Mouse (Mus musculus) left cerebral cortex, adult 2 months (tissue): ENCODE results near the gene Anapc15-ps. TPM values are rescaled to one million over a fixed set of nuclear protein-coding genes. Genes with fewer than 3 reads are reported as not detected.
"Not testable (repeated sequence)": the region's sequence is repeated elsewhere in the genome, so short reads cannot be mapped to it uniquely, and the experiment has no call there.

Experiments
- DNase-seq, 2 experiments: peaks; one replicate each; pipeline ENCODE4 v3.0.0; 2021 to 2022; ENCODE audit warnings: low spot score in 2 of 2, mixed read lengths in 1 of 2; ENCODE audit errors: extremely low spot score in 1 of 2
- H3K27ac ChIP-seq: fragments of 200-600 bp; 2 replicates; pipeline ENCODE4 v1.8.1; 2022
- H3K4me3 ChIP-seq: fragments of 200-600 bp; 2 replicates; pipeline ENCODE4 v1.8.1; 2022
- CTCF ChIP-seq: fragments of 200-600 bp; IDR thresholded peaks from 2 replicates; pipeline ENCODE4 v1.8.1; 2022; ENCODE audit warnings: antibody characterized with exemption, mild to moderate bottlenecking, moderate library complexity
- intact Hi-C: fragments of 180-260 bp; cut with DNase I; formaldehyde crosslinking; loops from one replicate; pipeline ENCODE4 v1.15.1; 2025
- total RNA-seq, 2 experiments: library from RNA; stranded (reverse); gene quantifications; 2 replicates each; pipeline ENCODE4 v1.2.3; 2021

The Anapc15-ps gene
- total RNA-seq, 2 experiments from 2014 or later, result not detected

- intact Hi-C loops, result no loop called here
- TF ChIP-seq CTCF, result no peak
Observed at GRCm38 (mm10) chr10:95634751-95635150, 38.5 kb downstream of the Anapc15-ps start.

GRCm38 (mm10) chr10:95634261-95634660 lies 39.0 kb downstream of the Anapc15-ps start:
- intact Hi-C loops, result no loop called here
- TF ChIP-seq CTCF, result no peak
- no peak for DNase-seq
- no peak overlapping the region for H3K27ac ChIP-seq
- H3K4me3 ChIP-seq, result no peak overlapping the region

More at GRCm38 (mm10) chr10:95634751-95635150, 38.5 kb downstream of the Anapc15-ps start:
- Histone ChIP-seq H3K27ac (no peak overlapping the region), H3K4me3 (no peak overlapping the region)
- DNase-seq, result no peak

- intact Hi-C loops, result no loop called here
Observed at GRCm38 (mm10) chr10:95631568-95631967, 41.7 kb downstream of the Anapc15-ps start.

GRCm38 (mm10) chr10:95630726-95631345 lies 42.4 kb downstream of the Anapc15-ps start:
- DNase-seq, result no peak
- intact Hi-C loops, result no loop called here
- H3K27ac ChIP-seq, result no peak overlapping the region
- no peak overlapping the region for H3K4me3 ChIP-seq
- TF ChIP-seq CTCF, result no peak

More at GRCm38 (mm10) chr10:95631568-95631967, 41.7 kb downstream of the Anapc15-ps start:
- no peak for DNase-seq
- no peak for TF ChIP-seq CTCF
- H3K27ac ChIP-seq, result no peak overlapping the region
- H3K4me3 ChIP-seq, result no peak overlapping the region

- H3K4me3 ChIP-seq, H3K27ac ChIP-seq, intact Hi-C loops, DNase-seq: not testable (repeated sequence)
Observed at GRCm38 (mm10) chr10:95630166-95630565, 43.1 kb downstream of the Anapc15-ps start.

GRCm38 (mm10) chr10:95628338-95628737 lies 44.9 kb downstream of the Anapc15-ps start:
- no peak overlapping the region for H3K4me3 ChIP-seq
- DNase-seq, result no peak
- no peak for TF ChIP-seq CTCF
- H3K27ac ChIP-seq, result no peak overlapping the region
- intact Hi-C loops, result no loop called here

- TF ChIP-seq CTCF, result no peak
- DNase-seq, result no peak
Observed at GRCm38 (mm10) chr10:95627381-95627780, 45.9 kb downstream of the Anapc15-ps start.

GRCm38 (mm10) chr10:95625300-95625699 lies 48.0 kb downstream of the Anapc15-ps start:
- no peak overlapping the region for H3K27ac ChIP-seq
- TF ChIP-seq CTCF, result no peak
- H3K4me3 ChIP-seq, result no peak overlapping the region
- intact Hi-C loops, result no loop called here
- DNase-seq, result no peak

More at GRCm38 (mm10) chr10:95627381-95627780, 45.9 kb downstream of the Anapc15-ps start:
- intact Hi-C loops, result no loop called here
- no peak overlapping the region for H3K4me3 ChIP-seq
- H3K27ac ChIP-seq, result no peak overlapping the region

- peak overlapping the region; percentile 29; the same call in 1 of the 2 replicates for H3K27ac ChIP-seq
- intact Hi-C loops, result no loop called here
- TF ChIP-seq CTCF, result no peak
- no peak for DNase-seq
- no peak overlapping the region for H3K4me3 ChIP-seq
Observed at GRCm38 (mm10) chr10:95624007-95624406, 49.2 kb downstream of the Anapc15-ps start.

- DNase-seq, result no peak
- Histone ChIP-seq H3K27ac (peak overlapping the region; percentile 29; the same call in 1 of the 2 replicates), H3K4me3 (no peak overlapping the region)
- intact Hi-C loops, result no loop called here
- TF ChIP-seq CTCF, result no peak
Observed at GRCm38 (mm10) chr10:95623518-95623905, 49.7 kb downstream of the Anapc15-ps start.

Other genes with a start within 250 kb of the Anapc15-ps start
- 10 to 100 TPM; 69.0 to 71.2 TPM for gene Mrpl42, start 171.5 kb downstream of the Anapc15-ps start, total RNA-seq
- 100 to 1,000 TPM; 196 to 198 TPM for gene Ube2n, start 158.3 kb downstream of the Anapc15-ps start, total RNA-seq
- 100 to 1,000 TPM; 140 to 147 TPM for gene Nudt4, start 109.3 kb downstream of the Anapc15-ps start, total RNA-seq
- gene Gm33543, start 169.5 kb upstream of the Anapc15-ps start, total RNA-seq, result not detected